Mouse (Mus musculus) embryonic facial prominence, embryonic 14.5 days (tissue): ENCODE results near the gene Tead3. TPM values are rescaled to one million over a fixed set of nuclear protein-coding genes. Genes with fewer than 3 reads are reported as not detected.
"Not testable (repeated sequence)": the region's sequence is repeated elsewhere in the genome, so short reads cannot be mapped to it uniquely, and the experiment has no call there.

Source experiments
- ATAC-seq: fragments of 200-750 bp; cut with Nextera tagmentation; 2 replicates; pipeline ENCODE4 v1.8.0; 2017; ENCODE audit warnings: low read depth, moderate number of reproducible peaks, moderate TSS enrichment
- DNase-seq: peaks from one replicate; pipeline ENCODE4 v3.0.0-alpha.2; 2015; ENCODE audit warnings: low spot score
- H3K27ac ChIP-seq: fragments of 300-500 bp; sonication (generic); replicated peaks from 2 replicates; pipeline ENCODE4 v1.5.1; 2014; ENCODE audit warnings: low read depth, mild to moderate bottlenecking, low read length, moderate library complexity
- H3K27me3 ChIP-seq: fragments of 300-500 bp; sonication (generic); replicated peaks from 2 replicates; pipeline ENCODE4 v1.6.1; 2014; ENCODE audit warnings: low read length; ENCODE audit not compliant: control insufficient read depth, insufficient read depth
- H3K36me3 ChIP-seq: fragments of 300-500 bp; sonication (generic); 2 replicates; pipeline ENCODE4 v1.6.1; 2014; ENCODE audit warnings: low read length, mixed read lengths; ENCODE audit not compliant: control insufficient read depth, insufficient read depth
- H3K4me1 ChIP-seq: fragments of 300-500 bp; sonication (generic); 2 replicates; pipeline ENCODE4 v1.6.1; 2014; ENCODE audit warnings: antibody characterized with exemption, low read length; ENCODE audit not compliant: control insufficient read depth, insufficient read depth
- H3K4me2 ChIP-seq: fragments of 300-500 bp; sonication (generic); 2 replicates; pipeline ENCODE4 v1.6.1; 2014; ENCODE audit warnings: low read depth, mild to moderate bottlenecking, low read length, moderate library complexity, mixed read lengths
- H3K4me3 ChIP-seq: fragments of 300-500 bp; sonication (generic); 2 replicates; pipeline ENCODE4 v1.5.1; 2014; ENCODE audit warnings: low read depth, mild to moderate bottlenecking, low read length
- H3K9ac ChIP-seq: fragments of 300-500 bp; sonication (generic); 2 replicates; pipeline ENCODE4 v1.6.1; 2014; ENCODE audit warnings: low read depth, mild to moderate bottlenecking, low read length, moderate library complexity, mixed read lengths
- H3K9me3 ChIP-seq: fragments of 300-500 bp; sonication (generic); 2 replicates; pipeline ENCODE4 v1.6.1; 2016; ENCODE audit warnings: low read length; ENCODE audit not compliant: control insufficient read depth
- WGBS: fragments of 180-500 bp; shearing (Covaris S2); extraction: QIAGEN DNeasy Blood & Tissue Kit; methylation state at CpG from one replicate; pipeline ENCODE4 v1.1.7; 2014; 5-methylcytosine and 5-hydroxymethylcytosine counted together
- polyA plus RNA-seq: library from polyadenylated mRNA; unstranded; fragments of >200 nt; fragmentation: Nextera tagmentation; extraction: Ambion mirVana; gene quantifications from 2 replicates; pipeline ENCODE4 v1.2.1, GENCODE M21; 2014

Tead3 gene
- polyA plus RNA-seq, 1 experiment from 2014 or later, result 11.3 TPM

- Histone ChIP-seq H3K27me3 (peaks cover 26% of the 10 kb centered on the region), H3K36me3 (no peaks in the 10 kb centered on the region), H3K4me1 (peaks cover 23% of the 10 kb centered on the region), H3K9me3 (no peaks in the 10 kb centered on the region), H3K4me3 (peak overlapping the region; percentile 33), H3K4me2 (peak overlapping the region; percentile 65), H3K9ac (peak overlapping the region; percentile 57), H3K27ac (no peak overlapping the region)
- WGBS, result 25% methylated on average over 6 of the region's 6 CpGs
- DNase-seq, result no peak
- 0 out of 2 replicates have a peak, but pooled peaks have one; percentile 23 for ATAC-seq
Measured at GRCm38 (mm10) chr17:28363507-28363906, 12.9 kb upstream of the Tead3 start.

- peak overlapping the region; percentile 46; the same call in 1 of the 2 replicates for H3K27ac ChIP-seq
- DNase-seq, result peak; percentile 65
- H3K4me3 ChIP-seq, result peak overlapping the region; percentile 33
- peaks cover 23% of the 10 kb centered on the region for H3K4me1 ChIP-seq
- H3K36me3 ChIP-seq, result no peaks in the 10 kb centered on the region
- H3K27me3 ChIP-seq, result peaks cover 30% of the 10 kb centered on the region
- H3K4me2 ChIP-seq, result peak overlapping the region; percentile 65
- 2% methylated on average over 25 of the region's 25 CpGs for WGBS
- no peaks in the 10 kb centered on the region for H3K9me3 ChIP-seq
- peak overlapping the region; percentile 57 for H3K9ac ChIP-seq
- ATAC-seq, result peak; percentile 35; the same call in 1 of the 2 replicates
Measured at GRCm38 (mm10) chr17:28362653-28363292, 12.2 kb upstream of the Tead3 start.

- peak overlapping the region; percentile 65 for H3K4me2 ChIP-seq
- peak overlapping the region; percentile 33 for H3K4me3 ChIP-seq
- ATAC-seq (0 out of 2 replicates have a peak, but pooled peaks have one; percentile 27), DNase-seq (no peak)
- H3K36me3 ChIP-seq, result no peaks in the 10 kb centered on the region
- H3K9me3 ChIP-seq, result no peaks in the 10 kb centered on the region
- H3K9ac ChIP-seq, result peak overlapping the region; percentile 57
- H3K27ac ChIP-seq, result no peak overlapping the region
- H3K4me1 ChIP-seq, result peaks cover 23% of the 10 kb centered on the region
- 32% methylated on average over 11 of the region's 11 CpGs for WGBS
- H3K27me3 ChIP-seq, result peaks cover 30% of the 10 kb centered on the region
Measured at GRCm38 (mm10) chr17:28361921-28362652, 11.5 kb upstream of the Tead3 start.

GRCm38 (mm10) chr17:28360531-28361277 is 10.1 kb upstream of the Tead3 start:
- H3K4me3 ChIP-seq, result no peak overlapping the region
- peaks cover 23% of the 10 kb centered on the region for H3K4me1 ChIP-seq
- no peak overlapping the region for H3K27ac ChIP-seq
- peaks cover 30% of the 10 kb centered on the region for H3K27me3 ChIP-seq
- DNase-seq, result no peak
- no peaks in the 10 kb centered on the region for H3K9me3 ChIP-seq
- WGBS, result 75% methylated on average over 9 of the region's 9 CpGs
- H3K4me2 ChIP-seq, result no peak overlapping the region
- no peaks in the 10 kb centered on the region for H3K36me3 ChIP-seq
- H3K9ac ChIP-seq, result no peak overlapping the region
- ATAC-seq, result no peak

GRCm38 (mm10) chr17:28358576-28359261 is 8.1 kb upstream of the Tead3 start:
- not testable (repeated sequence) for DNase-seq, H3K9ac ChIP-seq, ATAC-seq, H3K27ac ChIP-seq, H3K9me3 ChIP-seq, H3K36me3 ChIP-seq, H3K4me3 ChIP-seq, H3K4me2 ChIP-seq
- Histone ChIP-seq H3K27me3 (peaks cover 14% of the 10 kb centered on the region), H3K4me1 (peaks cover 14% of the 10 kb centered on the region)
- WGBS, result 19% methylated on average over 20 of the region's 24 CpGs

GRCm38 (mm10) chr17:28355871-28356270 is 5.3 kb upstream of the Tead3 start:
- Histone ChIP-seq H3K9me3 (no peaks in the 10 kb centered on the region), H3K27me3 (peaks cover 7% of the 10 kb centered on the region), H3K9ac (no peak overlapping the region), H3K4me3 (no peak overlapping the region), H3K27ac (no peak overlapping the region), H3K4me1 (peaks cover 11% of the 10 kb centered on the region; the same call in 1 of the 2 replicates), H3K4me2 (no peak overlapping the region), H3K36me3 (no peaks in the 10 kb centered on the region)
- DNase-seq, result no peak
- no peak for ATAC-seq
- 79% methylated on average over 12 of the region's 12 CpGs for WGBS

GRCm38 (mm10) chr17:28352018-28352417 is 1.4 kb upstream of the Tead3 start:
- H3K4me2 ChIP-seq, result peak overlapping the region; percentile 90
- 21% methylated on average over 9 of the region's 11 CpGs for WGBS
- ATAC-seq, result no peak
- H3K4me3 ChIP-seq, result peak overlapping the region; percentile 87
- H3K9ac ChIP-seq, result peak overlapping the region; percentile 97
- no peaks in the 10 kb centered on the region for H3K27me3 ChIP-seq
- H3K36me3 ChIP-seq, result no peaks in the 10 kb centered on the region
- no peak for DNase-seq
- no peaks in the 10 kb centered on the region for H3K9me3 ChIP-seq
- H3K4me1 ChIP-seq, result peaks cover 36% of the 10 kb centered on the region
- peak overlapping the region; percentile 99 for H3K27ac ChIP-seq

- no peak for ATAC-seq
- Histone ChIP-seq H3K27me3 (no peaks in the 10 kb centered on the region), H3K4me3 (peak overlapping the region; percentile 87), H3K9ac (peak overlapping the region; percentile 97), H3K36me3 (no peaks in the 10 kb centered on the region), H3K9me3 (no peaks in the 10 kb centered on the region), H3K4me2 (peak overlapping the region; percentile 90), H3K27ac (peak overlapping the region; percentile 99), H3K4me1 (peaks cover 36% of the 10 kb centered on the region)
- under 1% methylated on average over 28 of the region's 29 CpGs for WGBS
- DNase-seq, result no peak
Measured at GRCm38 (mm10) chr17:28351353-28351890, 805 bp upstream of the Tead3 start.
